Mouse (Mus musculus) limb, embryonic 11.5 days (tissue): ENCODE data around the gene Fam50b. TPM values are rescaled to one million over a fixed set of nuclear protein-coding genes. Genes with fewer than 3 reads are reported as not detected.

Source experiments
- ATAC-seq: fragments of 200-750 bp; cut with Nextera tagmentation; 2 replicates; pipeline ENCODE4 v1.8.0; 2017; ENCODE audit warnings: low read depth; ENCODE audit not compliant: insufficient number of reproducible peaks, low FRiP score, low TSS enrichment
- DNase-seq: peaks from one replicate; pipeline ENCODE4 v3.0.0-alpha.2; 2015; ENCODE audit warnings: low spot score
- H3K27ac ChIP-seq: fragments of 300-500 bp; sonication (generic); replicated peaks from 2 replicates; pipeline ENCODE4 v1.5.1; 2014; ENCODE audit warnings: low read depth, mild to moderate bottlenecking, low read length
- H3K27me3 ChIP-seq: fragments of 300-500 bp; sonication (generic); 2 replicates; pipeline ENCODE4 v1.6.1; 2014; ENCODE audit warnings: mild to moderate bottlenecking, low read length, mixed read lengths; ENCODE audit not compliant: control insufficient read depth, insufficient read depth
- H3K36me3 ChIP-seq: fragments of 300-500 bp; sonication (generic); 2 replicates; pipeline ENCODE4 v1.6.1; 2014; ENCODE audit warnings: mild to moderate bottlenecking, low read length, moderate library complexity, mixed read lengths; ENCODE audit not compliant: control insufficient read depth, insufficient read depth
- H3K4me1 ChIP-seq: fragments of 300-500 bp; sonication (generic); 2 replicates; pipeline ENCODE4 v1.6.1; 2014; ENCODE audit warnings: low read length, mixed read lengths; ENCODE audit not compliant: control insufficient read depth, insufficient read depth
- H3K4me2 ChIP-seq: fragments of 300-500 bp; sonication (generic); 2 replicates; pipeline ENCODE4 v1.6.1; 2014; ENCODE audit warnings: low read depth, mild to moderate bottlenecking, moderate library complexity; ENCODE audit not compliant: severe bottlenecking
- H3K4me3 ChIP-seq: fragments of 300-500 bp; sonication (generic); 2 replicates; pipeline ENCODE4 v1.5.1; 2014; ENCODE audit warnings: low read depth, low read length
- H3K9ac ChIP-seq: fragments of 300-500 bp; sonication (generic); 2 replicates; pipeline ENCODE4 v1.6.1; 2014; ENCODE audit warnings: mild to moderate bottlenecking, low read length
- H3K9me3 ChIP-seq: fragments of 300-500 bp; sonication (generic); 2 replicates; pipeline ENCODE4 v1.6.1; 2016; ENCODE audit warnings: low read length; ENCODE audit not compliant: control insufficient read depth
- WGBS: fragments of 180-500 bp; shearing (Covaris S2); extraction: QIAGEN DNeasy Blood & Tissue Kit; methylation state at CpG from one replicate; pipeline ENCODE4 v1.1.7; 2014; 5-methylcytosine and 5-hydroxymethylcytosine counted together
- polyA plus RNA-seq: library from polyadenylated mRNA; unstranded; fragments of >200 nt; fragmentation: Nextera tagmentation; extraction: Ambion mirVana; gene quantifications from 2 replicates; pipeline ENCODE4 v1.2.1, GENCODE M21; 2014

Fam50b gene
- polyA plus RNA-seq, 1 experiment from 2014 or later, result not detected

GRCm38 (mm10) chr13:34703795-34704194 lies 30.9 kb upstream of the Fam50b start:
- H3K4me2 ChIP-seq, result no peak overlapping the region
- no peak for ATAC-seq
- no peaks in the 10 kb centered on the region for H3K27me3 ChIP-seq
- no peaks in the 10 kb centered on the region for H3K36me3 ChIP-seq
- H3K9me3 ChIP-seq, result no peaks in the 10 kb centered on the region
- WGBS, result 84% methylated on average over 1 of the region's 1 CpGs
- H3K27ac ChIP-seq, result no peak overlapping the region
- H3K9ac ChIP-seq, result no peak overlapping the region
- H3K4me3 ChIP-seq, result no peak overlapping the region
- no peak for DNase-seq
- H3K4me1 ChIP-seq, result no peaks in the 10 kb centered on the region

GRCm38 (mm10) chr13:34704835-34705234 lies 29.8 kb upstream of the Fam50b start:
- Histone ChIP-seq H3K4me1 (no peaks in the 10 kb centered on the region), H3K9me3 (no peaks in the 10 kb centered on the region), H3K4me3 (no peak overlapping the region), H3K27me3 (no peaks in the 10 kb centered on the region), H3K36me3 (no peaks in the 10 kb centered on the region), H3K27ac (no peak overlapping the region), H3K9ac (no peak overlapping the region), H3K4me2 (no peak overlapping the region)
- DNase-seq (no peak), ATAC-seq (no peak)
- WGBS, result 94% methylated on average over 3 of the region's 3 CpGs

GRCm38 (mm10) chr13:34708955-34709354 lies 25.7 kb upstream of the Fam50b start:
- ATAC-seq (no peak), DNase-seq (no peak)
- H3K4me2 ChIP-seq, result no peak overlapping the region
- H3K4me3 ChIP-seq, result no peak overlapping the region
- H3K27me3 ChIP-seq, result no peaks in the 10 kb centered on the region
- WGBS, result 71% methylated on average over 3 of the region's 3 CpGs
- H3K27ac ChIP-seq, result no peak overlapping the region
- H3K4me1 ChIP-seq, result no peaks in the 10 kb centered on the region
- H3K9ac ChIP-seq, result no peak overlapping the region
- H3K36me3 ChIP-seq, result no peaks in the 10 kb centered on the region
- no peaks in the 10 kb centered on the region for H3K9me3 ChIP-seq

GRCm38 (mm10) chr13:34709566-34709965 lies 25.1 kb upstream of the Fam50b start:
- WGBS, result 87% methylated on average over 4 of the region's 4 CpGs

GRCm38 (mm10) chr13:34711410-34711809 lies 23.2 kb upstream of the Fam50b start:
- H3K4me2 ChIP-seq, result no peak overlapping the region
- no peaks in the 10 kb centered on the region for H3K4me1 ChIP-seq
- H3K36me3 ChIP-seq, result no peaks in the 10 kb centered on the region
- H3K9me3 ChIP-seq, result no peaks in the 10 kb centered on the region
- no peak for DNase-seq
- 92% methylated on average over 4 of the region's 4 CpGs for WGBS
- ATAC-seq, result no peak
- no peak overlapping the region for H3K27ac ChIP-seq
- H3K9ac ChIP-seq, result no peak overlapping the region
- no peak overlapping the region for H3K4me3 ChIP-seq
- no peaks in the 10 kb centered on the region for H3K27me3 ChIP-seq

More at GRCm38 (mm10) chr13:34709566-34709965, 25.1 kb upstream of the Fam50b start:
- DNase-seq, result no peak
- no peak for ATAC-seq
- H3K27me3 ChIP-seq, result no peaks in the 10 kb centered on the region
- no peaks in the 10 kb centered on the region for H3K36me3 ChIP-seq
- no peak overlapping the region for H3K27ac ChIP-seq
- no peak overlapping the region for H3K4me2 ChIP-seq
- no peaks in the 10 kb centered on the region for H3K4me1 ChIP-seq
- no peak overlapping the region for H3K4me3 ChIP-seq
- no peak overlapping the region for H3K9ac ChIP-seq
- no peaks in the 10 kb centered on the region for H3K9me3 ChIP-seq

GRCm38 (mm10) chr13:34712881-34713280 lies 21.8 kb upstream of the Fam50b start:
- WGBS, result 56% methylated on average over 1 of the region's 1 CpGs

GRCm38 (mm10) chr13:34715437-34715838 lies 19.2 kb upstream of the Fam50b start:
- Histone ChIP-seq H3K4me2 (no peak overlapping the region), H3K27me3 (no peaks in the 10 kb centered on the region), H3K4me1 (no peaks in the 10 kb centered on the region), H3K9me3 (no peaks in the 10 kb centered on the region), H3K27ac (no peak overlapping the region), H3K9ac (no peak overlapping the region), H3K4me3 (no peak overlapping the region), H3K36me3 (no peaks in the 10 kb centered on the region)
- no peak for ATAC-seq
- WGBS, result 62% methylated on average over 7 of the region's 7 CpGs
- DNase-seq, result no peak

More at GRCm38 (mm10) chr13:34712881-34713280, 21.8 kb upstream of the Fam50b start:
- no peaks in the 10 kb centered on the region for H3K9me3 ChIP-seq
- no peak overlapping the region for H3K9ac ChIP-seq
- no peaks in the 10 kb centered on the region for H3K36me3 ChIP-seq
- no peak overlapping the region for H3K4me2 ChIP-seq
- no peak for DNase-seq
- no peak overlapping the region for H3K4me3 ChIP-seq
- H3K27me3 ChIP-seq, result no peaks in the 10 kb centered on the region
- H3K4me1 ChIP-seq, result no peaks in the 10 kb centered on the region
- no peak overlapping the region for H3K27ac ChIP-seq
- no peak for ATAC-seq

- H3K36me3 ChIP-seq, result no peaks in the 10 kb centered on the region
- no peaks in the 10 kb centered on the region for H3K9me3 ChIP-seq
- WGBS, result 61% methylated on average over 8 of the region's 8 CpGs
- DNase-seq, result peak; percentile 66
- peak; percentile 58 for ATAC-seq
- H3K4me2 ChIP-seq, result no peak overlapping the region
- H3K27me3 ChIP-seq, result no peaks in the 10 kb centered on the region
- no peak overlapping the region for H3K27ac ChIP-seq
- H3K9ac ChIP-seq, result no peak overlapping the region
- no peak overlapping the region for H3K4me3 ChIP-seq
- peaks cover 19% of the 10 kb centered on the region for H3K4me1 ChIP-seq
These were observed 9.6 kb upstream of the Fam50b start for GRCm38 (mm10) chr13:34724831-34725592.
